Mouse (Mus musculus) heart, embryonic 16.5 days (tissue): ENCODE results near the gene Slc27a1. TPM values are rescaled to one million over a fixed set of nuclear protein-coding genes. Genes with fewer than 3 reads are reported as not detected.

ENCODE experiments used
- ATAC-seq: fragments of 200-750 bp; cut with Nextera tagmentation; replicated peaks from 2 replicates; pipeline ENCODE4 v1.8.0; 2017; ENCODE audit warnings: moderate number of reproducible peaks; ENCODE audit not compliant: insufficient read depth, low FRiP score; ENCODE audit errors: extremely low read depth
- H3K27ac ChIP-seq: fragments of 300-500 bp; sonication (generic); 2 replicates; pipeline ENCODE4 v1.5.1; 2014; ENCODE audit warnings: mild to moderate bottlenecking, low read length, control low read depth, moderate library complexity
- H3K27me3 ChIP-seq: fragments of 300-500 bp; sonication (generic); 2 replicates; pipeline ENCODE4 v1.6.1; 2014; ENCODE audit warnings: low read length, mixed read lengths; ENCODE audit not compliant: control insufficient read depth, insufficient read depth
- H3K36me3 ChIP-seq: fragments of 300-500 bp; sonication (generic); 2 replicates; pipeline ENCODE4 v1.6.1; 2014; ENCODE audit not compliant: control insufficient read depth, insufficient read depth
- H3K4me1 ChIP-seq: fragments of 300-500 bp; sonication (generic); 2 replicates; pipeline ENCODE4 v1.6.1; 2014; ENCODE audit warnings: low read length, mixed read lengths; ENCODE audit not compliant: control insufficient read depth, insufficient read depth
- H3K4me2 ChIP-seq: fragments of 300-500 bp; sonication (generic); 2 replicates; pipeline ENCODE4 v1.6.1; 2014; ENCODE audit warnings: low read depth, mild to moderate bottlenecking, control low read depth, low read length
- H3K4me3 ChIP-seq: fragments of 300-500 bp; sonication (generic); 2 replicates; pipeline ENCODE4 v1.5.1; 2014; ENCODE audit warnings: mild to moderate bottlenecking, control low read depth, low read length
- H3K9ac ChIP-seq: fragments of 300-500 bp; sonication (generic); 2 replicates; pipeline ENCODE4 v1.6.1; 2014; ENCODE audit warnings: low read length, control low read depth
- H3K9me3 ChIP-seq: fragments of 300-500 bp; sonication (generic); replicated peaks from 2 replicates; pipeline ENCODE4 v1.6.1; 2016; ENCODE audit warnings: low read length; ENCODE audit not compliant: control insufficient read depth
- WGBS: fragments of 180-500 bp; shearing (Covaris S2); extraction: QIAGEN DNeasy Blood & Tissue Kit; methylation state at CpG from one replicate; pipeline ENCODE4 v1.1.7; 2014; 5-methylcytosine and 5-hydroxymethylcytosine counted together
- polyA plus RNA-seq: library from polyadenylated mRNA; unstranded; fragments of >200 nt; fragmentation: Nextera tagmentation; extraction: Ambion mirVana; gene quantifications from 2 replicates; pipeline ENCODE4 v1.2.1, GENCODE M21; 2015

Slc27a1 gene
- polyA plus RNA-seq, 1 experiment from 2014 or later, result 26.2 TPM

DNA sequence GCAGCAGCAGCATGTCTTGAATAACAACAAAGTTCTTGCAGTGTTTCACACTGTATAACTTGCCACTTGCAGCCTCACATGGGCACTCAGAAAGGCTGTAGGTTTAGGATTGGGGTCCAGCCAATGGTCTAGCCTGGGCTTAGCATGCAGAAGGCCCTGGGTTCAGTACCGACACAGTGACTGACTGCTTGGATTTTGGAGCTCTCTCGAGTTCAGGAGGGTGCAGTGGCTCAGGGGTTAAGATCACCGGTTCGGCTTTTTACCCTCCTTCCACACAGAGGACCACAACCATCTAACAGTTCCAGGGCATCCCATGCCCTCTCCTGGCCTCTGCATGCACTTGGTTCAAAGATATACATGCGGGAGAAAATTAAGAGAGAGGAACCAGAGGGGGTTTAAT lies 22.3 kb downstream of the Slc27a1 start:
- no peak for ATAC-seq
- Histone ChIP-seq H3K9ac (peak overlapping the region; percentile 98), H3K4me1 (peaks cover 22% of the 10 kb centered on the region), H3K4me2 (peak overlapping the region; percentile 98), H3K9me3 (no peaks in the 10 kb centered on the region), H3K36me3 (no peaks in the 10 kb centered on the region), H3K4me3 (peak overlapping the region; percentile 87), H3K27me3 (no peaks in the 10 kb centered on the region), H3K27ac (peak overlapping the region; percentile 100)
- WGBS, result 20% methylated on average over 5 of the region's 5 CpGs

DNA sequence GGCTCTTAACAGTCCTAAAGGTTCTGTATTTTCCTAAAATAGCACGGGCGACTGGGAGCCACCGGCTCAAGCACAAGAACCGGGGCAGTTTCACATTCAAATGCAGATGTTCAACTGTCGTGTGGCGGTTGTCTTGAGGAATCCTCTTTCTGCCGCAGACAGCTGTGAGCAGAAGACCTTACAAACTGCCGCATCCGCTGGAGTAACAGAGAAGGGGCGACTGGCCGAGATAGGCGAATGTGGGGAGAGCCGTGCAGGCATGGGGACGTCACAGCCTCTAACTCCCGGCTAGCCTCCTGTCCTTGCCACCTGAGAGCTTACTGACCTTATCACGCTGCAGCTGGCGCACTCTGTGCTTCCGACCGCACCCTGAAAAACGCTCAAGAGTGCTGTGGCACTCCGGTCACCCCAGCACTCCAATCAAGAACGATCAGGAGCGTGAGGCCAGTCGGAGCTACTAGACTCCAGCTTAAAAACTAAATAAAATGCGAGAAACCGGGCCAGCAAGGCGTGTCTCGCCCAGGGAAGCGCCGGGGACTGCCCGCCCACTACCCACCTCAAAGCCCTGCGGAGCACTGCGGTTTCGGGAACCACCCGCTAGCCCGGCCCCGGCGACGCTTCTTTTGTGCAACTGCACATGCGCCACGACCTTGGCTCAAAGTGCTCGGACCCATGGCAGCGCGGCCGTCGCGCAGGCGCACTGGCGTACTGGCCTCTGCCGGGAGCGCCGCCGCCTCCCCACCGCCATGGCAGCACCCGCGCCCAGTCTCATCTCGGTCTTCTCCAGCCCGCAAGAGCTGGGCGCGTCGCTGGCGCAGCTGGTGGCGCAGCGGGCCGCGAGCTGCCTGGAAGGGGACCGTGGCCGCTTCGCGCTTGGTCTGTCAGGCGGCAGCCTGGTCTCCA lies 23.0 kb downstream of the Slc27a1 start, which contains the start of gene Pgls:
TSS of gene Pgls (plus strand) at position 706 of the 903 bp plus-strand sequence.
- Histone ChIP-seq H3K27me3 (no peaks in the 10 kb centered on the region), H3K27ac (peak within 1 kb of the TSS; percentile 100), H3K4me1 (peaks cover 22% of the 10 kb centered on the region), H3K9me3 (no peaks in the 10 kb centered on the region), H3K36me3 (no peaks in the 10 kb centered on the region), H3K4me3 (peak within 1 kb of the TSS; percentile 87), H3K9ac (peak within 1 kb of the TSS; percentile 98), H3K4me2 (peak within 1 kb of the TSS; percentile 98)
- peak; percentile 88 for ATAC-seq
- under 1% methylated on average over 71 of the region's 71 CpGs for WGBS

DNA sequence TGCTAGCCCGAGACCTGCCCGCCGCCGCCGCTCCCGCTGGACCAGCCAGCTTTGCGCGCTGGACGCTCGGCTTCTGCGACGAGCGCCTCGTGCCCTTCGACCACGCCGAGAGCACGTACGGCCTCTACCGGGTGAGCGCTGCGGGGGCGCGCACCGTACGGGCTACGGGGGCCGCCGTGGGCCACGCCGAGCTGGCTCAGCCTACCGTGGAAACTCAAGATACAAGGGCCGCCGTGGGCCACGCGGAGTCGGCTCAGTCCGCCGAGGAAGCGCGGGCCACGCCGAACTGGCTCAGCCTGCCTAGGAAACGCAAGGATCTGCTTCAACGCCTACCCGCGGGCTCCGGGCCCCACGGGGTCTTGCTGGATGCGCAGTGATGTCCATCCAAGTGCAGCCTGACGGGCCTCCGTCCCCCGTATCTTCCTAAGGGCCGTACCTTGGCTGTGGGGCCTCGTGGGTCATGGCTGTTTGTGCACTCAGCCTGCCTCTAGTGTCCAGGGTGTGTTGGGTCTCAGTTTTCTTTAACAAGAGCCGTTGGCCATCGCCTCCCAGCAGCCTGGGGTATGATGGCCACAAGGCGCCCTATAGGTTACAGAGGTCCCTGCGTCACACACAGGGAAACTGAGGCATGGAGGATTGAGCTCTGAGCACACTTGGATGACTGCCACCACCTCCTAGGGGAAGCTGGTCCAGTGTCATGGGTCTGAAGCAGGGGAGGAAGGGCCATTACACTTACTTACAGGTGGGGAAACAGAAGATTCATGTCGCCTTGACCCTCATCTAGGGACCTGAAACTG lies 23.9 kb downstream of the Slc27a1 start:
- Histone ChIP-seq H3K9me3 (no peaks in the 10 kb centered on the region), H3K27me3 (no peaks in the 10 kb centered on the region)
- 4% methylated on average over 60 of the region's 60 CpGs for WGBS

DNA sequence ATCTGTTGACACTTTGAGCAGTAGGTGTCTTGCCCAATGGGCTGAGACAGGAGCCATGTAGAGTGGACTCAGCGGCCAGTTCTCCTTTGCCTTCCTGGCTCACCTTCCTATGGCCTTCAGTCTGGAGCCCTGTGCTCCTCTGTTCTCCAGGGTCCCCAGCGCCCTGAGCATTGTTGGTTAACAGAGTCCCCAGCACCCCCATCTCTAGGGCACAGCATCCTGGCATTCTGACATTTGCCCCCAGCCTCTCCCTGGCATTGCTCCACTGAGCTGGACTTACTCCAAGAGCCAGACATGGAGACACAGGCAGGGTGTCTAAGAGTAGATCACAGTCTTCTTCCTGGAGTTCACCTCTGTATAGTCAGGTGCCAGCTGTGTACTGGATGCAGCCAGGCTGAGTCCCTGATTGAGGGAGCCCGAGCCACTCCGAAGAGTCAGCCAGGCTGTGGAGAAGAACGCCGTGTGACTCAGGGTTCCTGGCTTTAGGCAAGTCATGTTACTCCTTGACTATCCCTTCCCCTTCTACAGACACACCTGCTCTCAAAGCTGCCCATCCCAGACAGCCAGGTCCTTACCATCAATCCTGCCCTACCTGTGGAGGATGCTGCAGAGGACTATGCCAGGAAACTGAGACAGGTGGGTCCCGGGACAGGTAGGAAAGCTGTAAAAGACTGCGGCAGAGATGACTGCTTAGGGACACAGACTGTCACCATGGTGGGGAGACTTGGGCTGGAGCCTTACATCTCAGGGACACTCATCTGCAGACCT lies 25.1 kb downstream of the Slc27a1 start:
- no peak overlapping the region for H3K4me3 ChIP-seq
- WGBS, result 88% methylated on average over 8 of the region's 8 CpGs
- ATAC-seq, result no peak
- H3K4me2 ChIP-seq, result no peak overlapping the region
- H3K9ac ChIP-seq, result no peak overlapping the region
- H3K9me3 ChIP-seq, result no peaks in the 10 kb centered on the region
- no peaks in the 10 kb centered on the region for H3K27me3 ChIP-seq
- H3K4me1 ChIP-seq, result peaks cover 22% of the 10 kb centered on the region
- no peaks in the 10 kb centered on the region for H3K36me3 ChIP-seq
- H3K27ac ChIP-seq, result no peak overlapping the region

More for the DNA sequence above, 23.9 kb downstream of the Slc27a1 start:
- H3K4me2 ChIP-seq, result peak overlapping the region; percentile 98
- peak overlapping the region; percentile 100 for H3K27ac ChIP-seq
- peaks cover 22% of the 10 kb centered on the region for H3K4me1 ChIP-seq
- peak overlapping the region; percentile 98 for H3K9ac ChIP-seq
- peak overlapping the region; percentile 87 for H3K4me3 ChIP-seq
- H3K36me3 ChIP-seq, result no peaks in the 10 kb centered on the region
- ATAC-seq, result peak; percentile 78

DNA sequence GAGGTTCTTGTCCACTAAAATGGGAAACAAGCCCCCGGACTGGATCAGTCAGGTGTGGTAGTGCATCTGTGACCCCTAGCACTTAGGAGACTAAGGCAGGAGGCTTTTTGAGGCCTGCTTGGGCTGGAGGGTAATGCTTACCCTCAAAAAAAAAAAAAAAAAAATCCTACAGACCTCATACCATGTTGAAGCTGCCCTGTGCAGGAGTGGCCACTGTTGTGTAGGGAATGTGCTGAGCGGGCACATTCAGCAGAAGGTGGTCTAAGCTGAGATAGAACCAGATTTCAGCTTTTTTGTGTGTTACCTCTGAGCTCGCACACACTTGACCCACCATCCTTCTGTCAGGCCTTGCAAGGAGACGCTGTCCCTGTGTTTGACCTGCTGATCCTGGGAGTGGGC lies 25.6 kb downstream of the Slc27a1 start:
- H3K27me3 ChIP-seq, result no peaks in the 10 kb centered on the region
- H3K4me2 ChIP-seq, result no peak overlapping the region
- H3K9me3 ChIP-seq, result no peaks in the 10 kb centered on the region
- H3K36me3 ChIP-seq, result no peaks in the 10 kb centered on the region
- H3K4me1 ChIP-seq, result peaks cover 22% of the 10 kb centered on the region
- no peak overlapping the region for H3K27ac ChIP-seq
- 95% methylated on average over 4 of the region's 4 CpGs for WGBS
- H3K9ac ChIP-seq, result no peak overlapping the region
- ATAC-seq, result no peak
- H3K4me3 ChIP-seq, result no peak overlapping the region

DNA sequence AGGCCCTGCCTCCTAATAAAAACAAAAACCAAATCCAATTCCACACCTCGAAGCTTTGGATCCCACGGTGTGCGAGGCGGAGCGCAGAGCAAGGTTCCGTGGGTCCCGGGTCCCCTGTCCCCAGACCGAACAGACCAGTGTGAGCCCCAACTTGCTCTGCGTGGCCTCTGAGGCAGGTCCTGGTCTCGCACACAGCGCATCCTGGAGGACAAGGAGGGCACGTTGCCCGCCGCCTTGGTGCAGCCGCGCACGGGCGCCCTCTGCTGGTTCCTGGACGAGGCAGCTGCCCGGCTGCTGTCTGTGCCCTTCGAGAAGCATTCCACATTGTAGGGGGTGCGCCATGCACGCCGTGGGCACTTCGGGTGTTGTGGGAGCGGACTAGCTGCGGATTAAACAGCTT lies 27.2 kb downstream of the Slc27a1 start:
- peaks cover 6% of the 10 kb centered on the region for H3K27me3 ChIP-seq
- H3K4me3 ChIP-seq, result no peak overlapping the region
- ATAC-seq, result 0 out of 2 replicates have a peak, but pooled peaks have one; percentile 5
- H3K9ac ChIP-seq, result no peak overlapping the region
- H3K27ac ChIP-seq, result no peak overlapping the region
- H3K36me3 ChIP-seq, result no peaks in the 10 kb centered on the region
- no peak overlapping the region for H3K4me2 ChIP-seq
- no peaks in the 10 kb centered on the region for H3K9me3 ChIP-seq
- peaks cover 18% of the 10 kb centered on the region for H3K4me1 ChIP-seq
- 8% methylated on average over 27 of the region's 27 CpGs for WGBS

DNA sequence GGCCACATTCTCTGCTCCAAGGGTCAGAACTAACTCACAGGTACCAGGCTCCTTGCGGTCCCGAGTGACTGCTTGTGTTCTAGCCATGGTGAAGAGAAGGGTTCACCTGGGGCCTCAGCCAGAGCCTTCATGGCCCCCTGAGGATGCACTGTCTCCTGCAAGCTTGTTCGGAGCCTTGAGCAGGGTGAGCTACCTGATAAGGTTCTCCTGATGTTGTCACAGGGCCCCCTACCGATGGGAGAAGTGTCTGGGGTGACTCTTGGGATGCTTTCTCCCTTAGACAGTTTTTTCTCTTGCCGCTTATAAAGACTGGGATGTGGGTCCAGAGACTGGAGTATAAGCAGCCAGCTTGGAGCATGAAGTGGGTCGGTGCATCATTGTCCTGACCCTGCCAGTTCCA lies 27.7 kb downstream of the Slc27a1 start:
- Histone ChIP-seq H3K4me2 (no peak overlapping the region), H3K9me3 (no peaks in the 10 kb centered on the region), H3K9ac (no peak overlapping the region), H3K4me1 (peaks cover 15% of the 10 kb centered on the region), H3K4me3 (no peak overlapping the region), H3K36me3 (no peaks in the 10 kb centered on the region), H3K27ac (no peak overlapping the region), H3K27me3 (peaks cover 7% of the 10 kb centered on the region)
- WGBS, result 54% methylated on average over 6 of the region's 6 CpGs
- no peak for ATAC-seq

DNA sequence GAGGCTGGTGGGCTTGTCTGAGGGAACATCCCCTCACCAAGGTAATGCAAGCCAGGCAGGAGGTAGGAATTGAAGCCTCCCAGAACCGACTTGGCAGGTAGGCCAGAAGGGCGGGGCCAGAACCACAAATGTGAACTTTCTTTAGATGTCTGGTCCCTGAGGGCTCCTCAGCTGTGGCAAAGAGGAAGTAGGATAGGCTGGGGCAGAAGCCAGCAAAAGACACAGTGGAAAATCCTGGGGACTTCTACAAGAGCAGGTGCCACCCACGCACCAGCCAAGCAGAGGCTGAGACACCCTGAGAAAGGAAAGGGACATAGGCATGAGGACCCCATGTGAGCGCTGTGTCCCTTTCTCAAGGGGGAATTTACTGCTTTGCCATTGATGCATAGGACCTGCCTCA lies 28.1 kb downstream of the Slc27a1 start:
- ATAC-seq, result no peak
- H3K9ac ChIP-seq, result no peak overlapping the region
- no peak overlapping the region for H3K27ac ChIP-seq
- H3K36me3 ChIP-seq, result no peaks in the 10 kb centered on the region
- no peaks in the 10 kb centered on the region for H3K9me3 ChIP-seq
- no peak overlapping the region for H3K4me2 ChIP-seq
- peaks cover 11% of the 10 kb centered on the region for H3K27me3 ChIP-seq
- H3K4me1 ChIP-seq, result peaks cover 15% of the 10 kb centered on the region
- no peak overlapping the region for H3K4me3 ChIP-seq
- WGBS, result 70% methylated on average over 4 of the region's 4 CpGs
